Mouse (Mus musculus) erythroblast, embryonic 14.5 days (primary cell): Measurements from ENCODE around the gene Vps41.

Experiments
- GATA1 ChIP-seq: IDR thresholded peaks from 2 replicates; pipeline ENCODE4 v1.6.1; 2012; ENCODE audit warnings: low read length, inconsistent platforms, mixed read lengths
- TAL1 ChIP-seq: IDR thresholded peaks from 3 replicates; pipeline ENCODE4 v1.6.1; 2012; ENCODE audit warnings: low read length, inconsistent platforms, mixed read lengths

DNA sequence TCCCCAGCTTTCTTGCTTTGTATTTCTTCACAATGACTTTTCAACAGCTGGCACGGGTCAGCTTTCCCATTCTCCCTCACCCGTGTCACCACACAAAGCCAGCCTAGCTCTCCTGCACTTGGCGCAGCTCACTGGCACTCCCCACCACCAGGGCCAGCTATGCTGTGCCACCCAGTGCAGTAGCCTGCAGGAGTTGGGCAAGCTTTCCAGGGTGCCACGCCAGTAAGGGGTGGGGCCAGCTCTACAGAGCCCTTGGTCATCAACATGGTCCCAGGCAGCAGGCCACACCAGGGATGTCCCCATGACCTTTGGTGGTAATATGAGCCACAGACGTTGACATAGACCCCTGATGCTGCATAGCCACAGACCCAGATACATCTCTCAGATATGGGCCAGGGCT, 80.5 kb downstream of the Vps41 start:
- TF ChIP-seq GATA1, result no peak
- no peak for TF ChIP-seq TAL1
